Mouse (Mus musculus) spleen, postnatal 10 days (tissue): ENCODE measurements around the gene Slc17a6.

Source experiments
- DNase-seq, 2 experiments: peaks; one replicate each; pipeline ENCODE4 v3.0.0; 2021 to 2022; ENCODE audit warnings: low spot score in 2 of 2

The Slc17a6 gene

GRCm38 (mm10) chr7:51621694-51622145, at the start of gene Slc17a6:
Gene Slc17a6 (plus strand): TSS chr7:51622006.
- peak in 1 of 2 experiments; percentile 20 for DNase-seq

GRCm38 (mm10) chr7:51600021-51600420, 21.8 kb upstream of the Slc17a6 start:
- DNase-seq = no peak

- no peak for DNase-seq
Observed at GRCm38 (mm10) chr7:51603741-51604140, 18.1 kb upstream of the Slc17a6 start.

GRCm38 (mm10) chr7:51614404-51614803, 7.4 kb upstream of the Slc17a6 start:
- no peak for DNase-seq

GRCm38 (mm10) chr7:51617941-51618340, 3.9 kb upstream of the Slc17a6 start:
- no peak for DNase-seq

- DNase-seq = no peak
Observed at GRCm38 (mm10) chr7:51618412-51618811, 3.4 kb upstream of the Slc17a6 start.

- DNase-seq = no peak
Observed at GRCm38 (mm10) chr7:51619977-51620376, 1.8 kb upstream of the Slc17a6 start.

GRCm38 (mm10) chr7:51622196-51622595, 390 bp downstream of the Slc17a6 start:
- no peak for DNase-seq

GRCm38 (mm10) chr7:51622666-51623065, 860 bp downstream of the Slc17a6 start:
- DNase-seq = no peak

GRCm38 (mm10) chr7:51624336-51624897, 2.6 kb downstream of the Slc17a6 start:
- DNase-seq = no peak

- DNase-seq = no peak
Observed at GRCm38 (mm10) chr7:51625161-51625560, 3.4 kb downstream of the Slc17a6 start.

- DNase-seq = no peak
Observed at GRCm38 (mm10) chr7:51625591-51626255, 3.9 kb downstream of the Slc17a6 start.

- DNase-seq = no peak
Observed at GRCm38 (mm10) chr7:51626451-51627000, 4.7 kb downstream of the Slc17a6 start.

GRCm38 (mm10) chr7:51627001-51627631, 5.3 kb downstream of the Slc17a6 start:
- no peak for DNase-seq

GRCm38 (mm10) chr7:51627666-51628065, 5.9 kb downstream of the Slc17a6 start:
- no peak for DNase-seq

GRCm38 (mm10) chr7:51628349-51628748, 6.5 kb downstream of the Slc17a6 start:
- DNase-seq = no peak

GRCm38 (mm10) chr7:51629206-51629605, 7.4 kb downstream of the Slc17a6 start:
- no peak for DNase-seq

- DNase-seq = no peak
Observed at GRCm38 (mm10) chr7:51631171-51631570, 9.4 kb downstream of the Slc17a6 start.

GRCm38 (mm10) chr7:51632543-51633229, 10.9 kb downstream of the Slc17a6 start:
- DNase-seq = no peak

- no peak for DNase-seq
Observed at GRCm38 (mm10) chr7:51633230-51633844, 11.5 kb downstream of the Slc17a6 start.

GRCm38 (mm10) chr7:51657152-51657551, 35.3 kb downstream of the Slc17a6 start:
- DNase-seq = no peak

GRCm38 (mm10) chr7:51662441-51662840, 40.6 kb downstream of the Slc17a6 start:
- no peak for DNase-seq
